Mouse (Mus musculus) midbrain, embryonic 15.5 days (tissue): ENCODE data around the gene Rpl10. TPM values are rescaled to one million over a fixed set of nuclear protein-coding genes. Genes with fewer than 3 reads are reported as not detected.

ENCODE experiments used
- ATAC-seq: fragments of 200-750 bp; cut with Nextera tagmentation; replicated peaks from 2 replicates; pipeline ENCODE4 v1.8.0; 2017; ENCODE audit warnings: moderate TSS enrichment
- H3K27ac ChIP-seq: fragments of 300-500 bp; sonication (generic); 2 replicates; pipeline ENCODE4 v1.5.1; 2015; ENCODE audit warnings: mild to moderate bottlenecking, inconsistent platforms
- H3K27me3 ChIP-seq: fragments of 300-500 bp; sonication (generic); replicated peaks from 2 replicates; pipeline ENCODE4 v1.6.1; 2015; ENCODE audit warnings: inconsistent platforms
- H3K36me3 ChIP-seq: fragments of 300-500 bp; sonication (generic); replicated peaks from 2 replicates; pipeline ENCODE4 v1.6.1; 2015; ENCODE audit warnings: inconsistent platforms
- H3K4me1 ChIP-seq: fragments of 300-500 bp; sonication (generic); 2 replicates; pipeline ENCODE4 v1.6.1; 2015; ENCODE audit warnings: inconsistent platforms
- H3K4me2 ChIP-seq: fragments of 300-500 bp; sonication (generic); 2 replicates; pipeline ENCODE4 v1.6.1; 2015; ENCODE audit warnings: inconsistent platforms, mild to moderate bottlenecking, moderate library complexity
- H3K4me3 ChIP-seq: fragments of 300-500 bp; sonication (generic); 2 replicates; pipeline ENCODE4 v1.5.1; 2015; ENCODE audit warnings: mild to moderate bottlenecking, inconsistent platforms
- H3K9ac ChIP-seq: fragments of 300-500 bp; sonication (generic); 2 replicates; pipeline ENCODE4 v1.6.1; 2015; ENCODE audit warnings: mild to moderate bottlenecking, inconsistent platforms
- H3K9me3 ChIP-seq: fragments of 300-500 bp; sonication (generic); 2 replicates; pipeline ENCODE4 v1.6.1; 2016; ENCODE audit warnings: inconsistent platforms
- WGBS: fragments of 180-500 bp; shearing (Covaris S2); methylation state at CpG from one replicate; pipeline ENCODE4 v1.1.7; 2015; ENCODE audit warnings: mixed read lengths; 5-methylcytosine and 5-hydroxymethylcytosine counted together
- polyA plus RNA-seq: library from polyadenylated mRNA; unstranded; fragments of >200 nt; fragmentation: Nextera tagmentation; extraction: Ambion mirVana; gene quantifications from 2 replicates; pipeline ENCODE4 v1.2.1, GENCODE M21; 2015

Gene Rpl10
- polyA plus RNA-seq, 1 experiment from 2014 or later, result 414 TPM

DNA sequence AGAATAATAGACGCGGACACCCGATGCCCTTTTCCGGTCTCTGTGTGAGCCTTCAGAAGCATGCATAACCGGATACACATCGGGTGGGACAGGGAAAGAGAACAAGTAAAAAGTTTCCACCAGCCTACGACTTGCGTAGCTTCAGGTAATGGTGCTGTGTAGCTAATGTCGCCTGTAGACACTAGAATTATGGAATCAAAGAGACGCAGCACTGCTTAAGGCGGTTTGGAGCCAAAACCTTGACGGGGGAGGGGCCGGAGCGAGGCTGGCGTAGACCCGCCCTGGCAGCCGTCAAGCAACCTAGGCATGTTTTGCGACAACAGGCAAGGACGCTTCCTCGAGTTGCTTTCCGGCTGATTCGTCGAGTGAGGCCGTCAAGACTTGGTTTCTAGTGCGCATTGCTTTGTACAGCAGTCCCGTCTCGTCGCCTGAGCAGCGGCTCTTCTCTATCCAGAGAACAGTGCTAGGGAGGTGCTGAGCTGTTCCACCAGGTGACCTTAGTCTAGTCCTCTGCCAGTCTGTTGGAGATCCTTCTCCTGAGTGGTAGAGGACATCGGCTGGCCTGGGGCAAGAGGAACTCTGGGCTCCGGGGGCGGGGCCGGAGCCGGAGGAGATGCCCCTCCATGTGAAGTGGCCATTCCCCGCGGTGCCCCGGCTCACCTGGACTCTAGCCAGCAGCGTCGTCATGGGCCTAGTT, 11.9 kb downstream of the Rpl10 start:
- Histone ChIP-seq H3K27ac (peak overlapping the region; percentile 85), H3K4me2 (peak overlapping the region; percentile 72), H3K9ac (peak overlapping the region; percentile 73), H3K9me3 (no peaks in the 10 kb centered on the region), H3K4me1 (peaks cover 16% of the 10 kb centered on the region), H3K36me3 (no peaks in the 10 kb centered on the region), H3K27me3 (no peaks in the 10 kb centered on the region), H3K4me3 (peak overlapping the region; percentile 60)
- ATAC-seq, result peak; percentile 86
- whole genome bisulfite sequencing, result 24% methylated on average over 39 of the region's 39 CpGs

GRCm38 (mm10) chrX:74283092-74283437, 12.5 kb downstream of the Rpl10 start:
- H3K4me3 ChIP-seq, result peak overlapping the region; percentile 60
- no peaks in the 10 kb centered on the region for H3K27me3 ChIP-seq
- peak overlapping the region; percentile 73 for H3K9ac ChIP-seq
- 40% methylated on average over 5 of the region's 5 CpGs for WGBS
- H3K4me1 ChIP-seq, result peaks cover 16% of the 10 kb centered on the region
- H3K9me3 ChIP-seq, result no peaks in the 10 kb centered on the region
- no peaks in the 10 kb centered on the region for H3K36me3 ChIP-seq
- peak overlapping the region; percentile 72 for H3K4me2 ChIP-seq
- peak overlapping the region; percentile 85 for H3K27ac ChIP-seq
- peak; percentile 43 for ATAC-seq

DNA sequence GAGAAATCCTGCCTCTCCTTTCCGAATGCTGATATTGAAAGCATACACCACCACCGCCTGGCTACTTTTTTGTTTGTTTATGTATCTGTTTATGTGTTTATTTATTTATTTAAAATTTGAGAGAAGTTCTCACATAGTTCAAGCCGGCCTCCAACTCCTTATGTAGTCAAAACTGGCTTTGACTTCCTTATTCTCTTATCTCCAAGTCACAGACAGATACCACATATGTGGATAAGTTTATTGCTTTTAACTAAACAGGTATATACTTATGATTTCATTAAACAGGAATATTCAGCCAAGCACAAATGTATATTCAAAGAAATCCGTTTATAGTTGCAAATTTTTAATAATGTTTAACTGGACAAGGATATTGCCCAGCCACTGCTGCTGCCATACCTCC, 22.8 kb downstream of the Rpl10 start:
- Histone ChIP-seq H3K9me3 (no peaks in the 10 kb centered on the region), H3K36me3 (no peaks in the 10 kb centered on the region), H3K27ac (no peak overlapping the region), H3K4me2 (no peak overlapping the region), H3K9ac (no peak overlapping the region), H3K4me1 (0 out of 2 replicates have a peak, but pooled peaks cover 2% of the 10 kb centered on the region), H3K4me3 (no peak overlapping the region), H3K27me3 (no peaks in the 10 kb centered on the region)
- no peak for ATAC-seq
- WGBS, result 73% methylated on average over 4 of the region's 4 CpGs

GRCm38 (mm10) chrX:74296538-74297448, 26.2 kb downstream of the Rpl10 start, which contains the start of gene Atp6ap1:
Atp6ap1 (plus strand) TSS chrX:74297097.
- H3K9ac ChIP-seq, result peak within 1 kb of the TSS; percentile 69
- no peaks in the 10 kb centered on the region for H3K27me3 ChIP-seq
- H3K9me3 ChIP-seq, result no peaks in the 10 kb centered on the region
- peak within 1 kb of the TSS; percentile 86 for H3K27ac ChIP-seq
- peak; percentile 98 for ATAC-seq
- 0 out of 2 replicates have a peak, but pooled peaks cover 8% of the 10 kb centered on the region for H3K4me1 ChIP-seq
- 19% methylated on average over 37 of the region's 37 CpGs for WGBS
- H3K4me2 ChIP-seq, result peak within 1 kb of the TSS; percentile 63
- 0 out of 2 replicates have a peak, but pooled peaks cover 7% of the 10 kb centered on the region for H3K36me3 ChIP-seq
- H3K4me3 ChIP-seq, result peak within 1 kb of the TSS; percentile 68

DNA sequence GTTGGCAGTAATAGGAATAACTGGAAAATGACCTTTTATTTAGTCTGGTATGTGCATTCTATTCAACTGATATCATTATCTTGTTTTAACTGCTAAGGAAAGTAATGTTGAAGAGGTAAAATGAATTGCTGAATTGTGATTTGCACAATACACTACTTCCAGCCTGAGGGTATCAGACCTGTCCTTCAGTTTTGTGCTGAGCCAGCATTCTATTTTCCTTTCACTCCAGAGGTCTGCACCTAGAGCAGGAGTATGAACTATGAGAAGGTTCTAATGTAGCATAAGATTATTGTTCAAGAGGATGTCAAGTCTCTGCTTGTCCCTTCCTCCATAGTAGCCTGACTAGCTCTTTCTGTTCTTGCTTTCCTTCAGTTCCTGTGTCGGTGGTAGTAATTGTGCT, 27.7 kb downstream of the Rpl10 start:
- Histone ChIP-seq H3K27me3 (no peaks in the 10 kb centered on the region), H3K27ac (no peak overlapping the region), H3K4me2 (no peak overlapping the region), H3K4me1 (0 out of 2 replicates have a peak, but pooled peaks cover 8% of the 10 kb centered on the region), H3K9ac (no peak overlapping the region), H3K36me3 (0 out of 2 replicates have a peak, but pooled peaks cover 8% of the 10 kb centered on the region), H3K4me3 (no peak overlapping the region), H3K9me3 (no peaks in the 10 kb centered on the region)
- ATAC-seq, result no peak
- 68% methylated on average over 1 of the region's 1 CpGs for WGBS

- peaks cover 17% of the 10 kb centered on the region for H3K4me1 ChIP-seq
- no peak overlapping the region for H3K9ac ChIP-seq
- H3K4me3 ChIP-seq, result no peak overlapping the region
- H3K4me2 ChIP-seq, result no peak overlapping the region
- 96% methylated on average over 3 of the region's 3 CpGs for WGBS
- no peak for ATAC-seq
- H3K27me3 ChIP-seq, result no peaks in the 10 kb centered on the region
- H3K36me3 ChIP-seq, result 0 out of 2 replicates have a peak, but pooled peaks cover 10% of the 10 kb centered on the region
- H3K27ac ChIP-seq, result no peak overlapping the region
- no peaks in the 10 kb centered on the region for H3K9me3 ChIP-seq
These were observed 29.1 kb downstream of the Rpl10 start for GRCm38 (mm10) chrX:74299721-74300120.

- Histone ChIP-seq H3K9ac (peak within 1 kb of the TSS; percentile 60), H3K9me3 (no peaks in the 10 kb centered on the region), H3K27me3 (no peaks in the 10 kb centered on the region), H3K4me3 (peak within 1 kb of the TSS; percentile 55), H3K36me3 (0 out of 2 replicates have a peak, but pooled peaks cover 13% of the 10 kb centered on the region), H3K4me2 (peak within 1 kb of the TSS; percentile 63), H3K27ac (peak within 1 kb of the TSS; percentile 94), H3K4me1 (peaks cover 45% of the 10 kb centered on the region)
- 31% methylated on average over 41 of the region's 41 CpGs for WGBS
- peak; percentile 85 for ATAC-seq
These were observed 34.5 kb downstream of the Rpl10 start, which contains the start of gene Gdi1 for GRCm38 (mm10) chrX:74304867-74305700. Gdi1 (plus strand) TSS chrX:74304998.

DNA sequence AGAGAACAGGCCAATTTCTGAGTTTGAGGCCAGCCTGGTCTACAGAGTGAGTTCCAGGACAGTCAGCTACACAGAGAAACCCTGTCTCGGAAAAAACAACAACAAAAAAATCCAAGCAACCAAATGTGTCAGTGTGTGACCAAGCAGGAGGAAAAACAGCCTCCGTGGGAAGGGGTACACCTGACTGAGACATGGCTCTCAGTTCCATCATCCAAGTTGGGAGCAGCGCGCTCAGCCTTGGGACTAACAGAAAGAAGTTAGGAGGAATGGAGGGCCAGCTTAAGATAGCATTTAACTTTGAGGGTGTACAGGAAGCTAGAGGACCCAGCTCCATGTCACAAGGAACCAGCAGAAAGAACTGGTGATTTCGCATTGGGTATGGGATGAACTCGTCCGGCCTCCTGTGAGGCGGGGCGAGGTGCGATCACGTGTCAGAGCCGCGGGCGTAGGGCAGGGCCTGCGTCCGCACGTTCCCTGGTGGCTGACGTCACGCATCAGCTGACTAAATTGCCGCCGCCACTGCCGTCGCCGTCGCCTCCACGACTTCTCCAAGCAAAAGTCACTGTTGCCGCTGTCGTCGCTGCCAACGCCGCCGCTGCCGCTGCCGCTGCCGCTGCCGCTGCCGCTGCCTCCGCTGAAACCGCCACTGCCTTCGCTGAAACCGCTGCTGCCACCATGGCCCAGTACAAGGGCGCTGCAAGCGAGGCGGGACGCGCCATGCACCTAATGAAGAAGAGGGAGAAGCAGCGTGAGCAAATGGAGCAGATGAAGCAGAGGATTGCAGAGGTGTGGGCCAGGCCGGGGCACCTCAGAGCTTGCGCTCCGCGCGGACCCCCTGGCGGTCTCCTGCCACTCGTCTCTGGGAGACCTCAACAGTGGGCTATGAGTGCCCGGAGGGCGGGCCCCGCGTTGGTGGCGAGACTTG, 42.2 kb downstream of the Rpl10 start, which contains the start of gene Fam50a:
Gene Fam50a, plus strand, starts transcription at position 494 of the 925 bp plus-strand sequence.
- 17% methylated on average over 57 of the region's 59 CpGs for WGBS
- Histone ChIP-seq H3K36me3 (peaks cover 3% of the 10 kb centered on the region; the same call in 1 of the 2 replicates), H3K4me1 (peaks cover 31% of the 10 kb centered on the region), H3K4me2 (peak within 1 kb of the TSS; percentile 73), H3K27ac (peak within 1 kb of the TSS; percentile 93), H3K9ac (peak within 1 kb of the TSS; percentile 73), H3K27me3 (no peaks in the 10 kb centered on the region), H3K9me3 (no peaks in the 10 kb centered on the region), H3K4me3 (peak within 1 kb of the TSS; percentile 62)
- peak; percentile 97 for ATAC-seq
